Mouse (Mus musculus) CH12.LX (cell line): Measurements from ENCODE around the gene Trp53i13. TPM values are rescaled to one million over a fixed set of nuclear protein-coding genes. Genes with fewer than 3 reads are reported as not detected.

Experiments
- DNase-seq: peaks from one replicate; pipeline ENCODE4 v3.0.0-alpha.2; 2013; ENCODE audit errors: extremely low read depth
- H3K27ac ChIP-seq: 2 replicates; pipeline ENCODE4 v1.5.1; 2012; ENCODE audit warnings: low read depth, mild to moderate bottlenecking, control low read depth, moderate library complexity; ENCODE audit not compliant: insufficient read depth
- H3K27me3 ChIP-seq: replicated peaks from 2 replicates; pipeline ENCODE3; 2012; ENCODE audit warnings: inconsistent platforms
- H3K36me3 ChIP-seq, 2 experiments: replicated peaks in 1 of 2; 2 replicates each; pipeline versions ENCODE3 to v1.6.1; 2012; ENCODE audit warnings: inconsistent platforms in 1 of 2, low read length in 1 of 2, mild to moderate bottlenecking in 1 of 2, mixed read lengths in 1 of 2, moderate library complexity in 1 of 2; ENCODE audit not compliant: control insufficient read depth in 1 of 2, insufficient read depth in 1 of 2
- H3K4me1 ChIP-seq, 2 experiments: 2 replicates each; pipeline ENCODE4 v1.6.1; 2012; ENCODE audit warnings: inconsistent platforms in 1 of 2, moderate library complexity in 1 of 2; ENCODE audit not compliant: insufficient read depth in 2 of 2, control insufficient read depth in 1 of 2
- H3K4me2 ChIP-seq: 2 replicates; pipeline ENCODE4 v1.6.1; 2012; ENCODE audit warnings: low read depth, mild to moderate bottlenecking, control low read depth; ENCODE audit not compliant: poor library complexity, insufficient read depth, severe bottlenecking
- H3K4me3 ChIP-seq, 3 experiments: fragments of 150-350 bp in 1 of 3; sonication (generic) in 1 of 3; replicated peaks in 1 of 3; 2 replicates each; pipeline versions ENCODE3 to v1.5.1; 2011 to 2012; ENCODE audit warnings: low read depth in 2 of 3, low read length in 2 of 3, mild to moderate bottlenecking in 2 of 3, moderate library complexity in 2 of 3, control low read depth in 1 of 3, improper control_type of control experiment in 1 of 3, inconsistent platforms in 1 of 3, mixed read lengths in 1 of 3; ENCODE audit not compliant: poor library complexity in 1 of 3
- H3K79me2 ChIP-seq: replicated peaks from 2 replicates; pipeline ENCODE4 v1.6.1; 2012; ENCODE audit warnings: mild to moderate bottlenecking, moderate library complexity; ENCODE audit not compliant: control insufficient read depth, poor library complexity, insufficient read depth, severe bottlenecking; ENCODE audit errors: extremely low read depth
- H3K9ac ChIP-seq: 2 replicates; pipeline ENCODE4 v1.6.1; 2012; ENCODE audit warnings: low read depth, mild to moderate bottlenecking, control low read depth, moderate library complexity; ENCODE audit not compliant: insufficient read depth
- H3K9me3 ChIP-seq: replicated peaks from 2 replicates; pipeline ENCODE3; 2012; ENCODE audit warnings: low read length, inconsistent platforms, mixed read lengths
- BHLHE40 ChIP-seq: IDR thresholded peaks from 2 replicates; pipeline ENCODE4 v1.6.1; 2011; ENCODE audit warnings: mild to moderate bottlenecking, low read depth, low read length, improper control_type of control experiment
- CHD1 ChIP-seq: IDR thresholded peaks from 2 replicates; pipeline ENCODE4 v1.6.1; 2012; ENCODE audit warnings: low read depth, low read length, improper control_type of control experiment, inconsistent platforms
- E2F4 ChIP-seq: IDR thresholded peaks from 2 replicates; pipeline ENCODE4 v1.6.1; 2011; ENCODE audit warnings: low read depth, low read length, improper control_type of control experiment; ENCODE audit not compliant: insufficient replicate concordance
- ELF1 ChIP-seq: IDR thresholded peaks from 2 replicates; pipeline ENCODE4 v1.6.1; 2014; ENCODE audit warnings: low read depth, mild to moderate bottlenecking, inconsistent platforms, low read length, improper control_type of control experiment
- EP300 ChIP-seq: IDR thresholded peaks from 2 replicates; pipeline ENCODE4 v1.6.1; 2011; ENCODE audit warnings: low read length, improper control_type of control experiment
- HCFC1 ChIP-seq: IDR thresholded peaks from 2 replicates; pipeline ENCODE4 v1.6.1; 2012; ENCODE audit warnings: low read depth, mild to moderate bottlenecking, inconsistent platforms, low read length, improper control_type of control experiment
- JUN ChIP-seq: IDR thresholded peaks from 2 replicates; pipeline ENCODE4 v1.6.1; 2011; ENCODE audit warnings: low read depth, mild to moderate bottlenecking, low read length, improper control_type of control experiment, moderate library complexity; ENCODE audit not compliant: insufficient read depth
- JUND ChIP-seq: conservative IDR thresholded peaks from 2 replicates; pipeline ENCODE4 v1.6.1; 2011; ENCODE audit warnings: low read depth, low read length, improper control_type of control experiment
- KAT2A ChIP-seq: IDR thresholded peaks from 2 replicates; pipeline ENCODE4 v1.6.1; 2012; ENCODE audit warnings: low read length, improper control_type of control experiment, inconsistent platforms; ENCODE audit not compliant: insufficient replicate concordance
- MAFK ChIP-seq: IDR thresholded peaks from 2 replicates; pipeline ENCODE4 v1.6.1; 2011; ENCODE audit warnings: low read length, improper control_type of control experiment; ENCODE audit not compliant: insufficient replicate concordance
- MAZ ChIP-seq: IDR thresholded peaks from 2 replicates; pipeline ENCODE4 v1.6.1; 2012; ENCODE audit warnings: low read depth, mild to moderate bottlenecking, inconsistent platforms, low read length, improper control_type of control experiment, moderate library complexity
- MXI1 ChIP-seq: IDR thresholded peaks from 2 replicates; pipeline ENCODE4 v1.6.1; 2011; ENCODE audit warnings: mild to moderate bottlenecking, low read depth, low read length, improper control_type of control experiment
- MYC ChIP-seq: IDR thresholded peaks from 2 replicates; pipeline ENCODE4 v1.6.1; 2011; ENCODE audit warnings: low read depth, mild to moderate bottlenecking, improper control_type of control experiment, low read length
- NELFE ChIP-seq: IDR thresholded peaks from 2 replicates; pipeline ENCODE4 v1.6.1; 2011; ENCODE audit warnings: low read depth, low read length, improper control_type of control experiment
- NRF1 ChIP-seq: IDR thresholded peaks from 2 replicates; pipeline ENCODE4 v1.6.1; 2014; ENCODE audit warnings: low read depth, mild to moderate bottlenecking, inconsistent platforms, low read length, improper control_type of control experiment, moderate library complexity
- POLR2AphosphoS2 ChIP-seq: IDR thresholded peaks from 2 replicates; pipeline ENCODE4 v1.6.1; 2011; ENCODE audit warnings: low read depth, low read length, improper control_type of control experiment
- RAD21 ChIP-seq: IDR thresholded peaks from 2 replicates; pipeline ENCODE4 v1.6.1; 2011; ENCODE audit warnings: low read depth, mild to moderate bottlenecking, low read length, improper control_type of control experiment, moderate library complexity
- SMC3 ChIP-seq: IDR thresholded peaks from 2 replicates; pipeline ENCODE4 v1.6.1; 2011; ENCODE audit warnings: low read depth, low read length, improper control_type of control experiment
- UBTF ChIP-seq: IDR thresholded peaks from 2 replicates; pipeline ENCODE4 v1.6.1; 2012; ENCODE audit warnings: low read depth, mild to moderate bottlenecking, inconsistent platforms, low read length, improper control_type of control experiment, moderate library complexity
- USF1 ChIP-seq: IDR thresholded peaks from 2 replicates; pipeline ENCODE4 v1.6.1; 2014; ENCODE audit warnings: low read depth, mild to moderate bottlenecking, inconsistent platforms, low read length, improper control_type of control experiment
- USF2 ChIP-seq: conservative IDR thresholded peaks from 2 replicates; pipeline ENCODE4 v1.6.1; 2011; ENCODE audit warnings: low read depth, low read length, improper control_type of control experiment
- ZC3H11A ChIP-seq: IDR thresholded peaks from 2 replicates; pipeline ENCODE4 v1.6.1; 2012; ENCODE audit warnings: low read depth, mild to moderate bottlenecking, inconsistent platforms, low read length, improper control_type of control experiment
- ZKSCAN1 ChIP-seq: IDR thresholded peaks from 2 replicates; pipeline ENCODE4 v1.6.1; 2012; ENCODE audit warnings: low read depth, inconsistent platforms, low read length, improper control_type of control experiment, borderline replicate concordance
- ZMIZ1 ChIP-seq: IDR thresholded peaks from 2 replicates; pipeline ENCODE4 v1.6.1; 2012; ENCODE audit warnings: low read depth, mild to moderate bottlenecking, inconsistent platforms, low read length, improper control_type of control experiment
- ZNF384 ChIP-seq: IDR thresholded peaks from 2 replicates; pipeline ENCODE4 v1.6.1; 2012; ENCODE audit warnings: low read depth, low read length, improper control_type of control experiment, inconsistent platforms
- dilution Hi-C: fragments of 300-500 bp; cut with MboI; formaldehyde crosslinking; loops from 2 replicates; pipeline ENCODE4 v1.14.3; 2020; ENCODE audit warnings: low sequenced_read_pairs; ENCODE audit not compliant: extremely low pct_unique_long_range_greater_than_20kb, extremely low pct_ligation_motif_present
- in situ Hi-C: fragments of 300-500 bp; cut with MboI; formaldehyde crosslinking; loops from 3 replicates; pipeline ENCODE4 v1.14.3; 2019; ENCODE audit warnings: low sequenced_read_pairs, low pct_ligation_motif_present, low pct_unique_long_range_greater_than_20kb, mixed read lengths
- polyA plus RNA-seq: library from polyadenylated mRNA; unstranded; fragments of >175 nt; gene quantifications from 2 replicates; pipeline ENCODE4 v1.2.1, GENCODE M21; 2012; ENCODE audit warnings: low read depth; ENCODE audit not compliant: insufficient read length
- total RNA-seq, 2 experiments: library from RNA; depleted of rRNA; stranded (reverse); fragments of 300-350 nt in 1 of 2; fragments of >200 nt in 1 of 2; gene quantifications; 2 replicates each; pipeline ENCODE4 v1.2.3; 2012 to 2014

Gene Trp53i13
- total and polyA plus RNA-seq, 3 experiments, result 6.7 to 12.8 (median 12.6) TPM

DNA sequence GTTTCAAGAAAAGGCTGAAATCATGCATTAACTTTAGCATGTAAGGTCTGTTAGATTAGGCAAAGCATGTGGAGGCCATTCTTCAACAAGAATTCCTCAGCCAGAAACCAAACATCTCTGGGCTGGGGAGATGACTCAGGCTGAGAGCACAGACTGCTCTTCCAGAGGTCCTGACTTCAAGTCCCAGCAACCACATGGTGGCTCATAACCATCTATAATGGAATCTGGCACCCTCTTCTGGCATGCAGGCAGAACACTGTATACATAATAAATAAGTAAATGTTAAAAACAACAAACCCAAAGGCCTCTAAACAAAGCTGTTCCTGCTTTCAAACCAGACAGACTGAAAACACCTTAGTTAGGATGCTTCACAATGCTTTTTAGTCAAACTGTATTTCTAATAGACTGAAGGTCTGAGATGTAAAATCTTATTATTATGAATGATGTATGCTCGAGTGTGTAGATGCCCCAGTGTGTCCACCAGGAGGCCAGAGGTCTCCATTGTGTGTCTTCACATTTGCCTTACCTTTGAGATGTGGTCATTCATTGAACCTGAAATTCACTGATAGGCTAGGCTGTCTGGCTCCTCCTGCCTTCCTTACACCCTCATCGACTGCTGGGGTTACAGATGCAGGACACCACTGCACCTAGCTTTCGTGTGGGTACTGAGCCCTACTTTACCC is 10.2 kb upstream of the Trp53i13 start (continued):
- TF ChIP-seq CHD1 (no peak), ZC3H11A (no peak), NELFE (no peak), NRF1 (no peak), ZMIZ1 (no peak), JUND (no peak)

DNA sequence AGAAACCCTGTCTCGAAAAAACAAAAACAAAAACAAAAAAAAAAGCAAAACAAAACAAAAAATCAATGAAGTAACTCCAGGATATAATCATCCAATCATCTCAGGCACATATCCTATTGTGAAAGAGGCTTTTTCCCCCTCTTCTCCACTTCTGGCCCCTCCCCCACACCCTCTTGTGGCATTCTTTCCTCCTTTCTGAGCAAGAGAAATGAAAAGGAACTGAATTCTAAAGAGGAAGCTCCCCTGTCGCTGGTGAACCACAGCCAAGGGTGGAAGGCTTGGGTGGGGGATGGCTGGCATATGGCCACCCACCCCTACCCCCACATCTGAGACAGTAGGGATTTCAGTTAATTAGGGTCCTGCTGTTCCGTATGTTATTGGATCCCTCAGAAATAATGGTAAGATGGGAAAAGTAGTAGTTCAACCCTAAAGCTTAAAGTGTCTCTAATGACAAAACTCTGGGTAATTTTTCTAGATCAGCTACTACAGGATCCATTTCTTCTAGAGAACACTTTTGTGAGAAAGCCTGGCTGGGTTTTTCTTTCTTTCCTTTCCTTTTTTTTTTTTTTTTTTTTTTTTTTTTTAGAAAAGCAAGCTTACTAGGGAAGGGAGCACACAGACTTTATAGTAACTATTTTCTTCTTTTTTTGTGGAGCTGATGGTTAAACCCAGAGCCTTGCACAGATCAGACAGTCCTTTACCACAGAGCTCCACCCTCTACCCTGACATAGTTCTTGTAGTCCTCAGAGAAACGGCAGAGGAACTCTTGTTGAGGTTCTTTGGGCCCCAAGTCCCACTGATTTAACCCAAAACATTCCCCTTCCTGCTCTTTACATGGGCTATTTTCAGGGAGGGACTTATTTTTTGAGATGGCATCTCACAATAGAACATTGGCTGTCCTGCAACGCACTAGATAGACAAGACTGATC is 5.1 kb upstream of the Trp53i13 start:
- Histone ChIP-seq H3K4me2 (0 out of 2 replicates have a peak overlapping the region, but pooled peaks have one; percentile 16), H3K36me3 (no peaks in the 10 kb centered on the region), H3K79me2 (no peaks in the 10 kb centered on the region), H3K9ac (no peak overlapping the region), H3K27ac (no peak overlapping the region), H3K27me3 (no peaks in the 10 kb centered on the region), H3K4me3 (no peak overlapping the region), H3K4me1 (peaks cover 18 to 51% of the 10 kb centered on the region in 2 experiments), H3K9me3 (no peaks in the 10 kb centered on the region)
- TF ChIP-seq NRF1, result no peak
- TF ChIP-seq USF2, result no peak
- no peak for TF ChIP-seq BHLHE40
- no peak for TF ChIP-seq E2F4
- TF ChIP-seq ZNF384, result peak; percentile 77
- no peak for TF ChIP-seq MYC
- in situ Hi-C loops, result no loop called here
- peak; percentile 64 for DNase-seq
- dilution Hi-C loops, result no loop called here

DNA sequence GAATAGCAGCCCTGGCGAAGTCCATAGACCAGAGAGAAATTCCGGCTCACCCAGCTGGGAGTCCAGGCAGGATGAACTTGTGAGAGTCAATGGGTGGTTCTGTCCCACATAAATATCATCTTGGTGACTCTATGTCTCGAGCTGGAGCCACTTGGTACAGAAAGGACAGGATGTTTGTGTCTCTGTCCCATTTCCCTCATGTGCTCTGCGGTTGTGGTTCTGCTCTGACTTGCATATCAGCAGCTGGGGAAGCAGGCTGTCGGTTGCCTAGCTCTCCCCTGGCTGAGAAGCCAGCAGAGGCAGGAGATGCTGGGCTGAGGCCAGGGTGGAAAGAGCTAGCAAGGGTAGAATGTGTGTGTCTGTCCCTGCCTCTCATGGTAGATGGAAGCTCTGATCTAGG is 3.3 kb upstream of the Trp53i13 start, which contains the start of gene Gm10392:
Gene Gm10392, minus strand, starts transcription at position 156 of the 400 bp plus-strand sequence.
- Histone ChIP-seq H3K9ac (no peak within 1 kb of the TSS), H3K4me1 (peaks cover 23 to 55% of the 10 kb centered on the region in 2 experiments), H3K36me3 (peaks cover 0 to 10% of the 10 kb centered on the region in 2 experiments), H3K27ac (no peak within 1 kb of the TSS), H3K4me2 (no peak within 1 kb of the TSS; the same call in 1 of the 2 replicates), H3K9me3 (peaks cover 12% of the 10 kb centered on the region), H3K79me2 (no peaks in the 10 kb centered on the region), H3K27me3 (no peaks in the 10 kb centered on the region), H3K4me3 (no peak within 1 kb of the TSS)
- dilution Hi-C loops (no loop called here), in situ Hi-C loops (loop anchor here (10.0 kb wide), 1 partner anchor 276 kb away; no protein-coding TSS in a partner anchor)
- DNase-seq, result peak; percentile 88
- TF ChIP-seq UBTF, result peak; percentile 44
- TF ChIP-seq SMC3, result 0 out of 2 replicates have a peak, but pooled peaks have one; percentile 10
- TF ChIP-seq USF1, result no peak
- no peak for TF ChIP-seq KAT2A
- no peak for TF ChIP-seq ZKSCAN1
- no peak for TF ChIP-seq NRF1
- no peak for TF ChIP-seq HCFC1
- TF ChIP-seq MXI1, result no peak
- no peak for TF ChIP-seq NELFE
- no peak for TF ChIP-seq ZMIZ1
- 0 out of 2 replicates have a peak, but pooled peaks have one; percentile 9 for TF ChIP-seq ELF1
- no peak for TF ChIP-seq JUN
- TF ChIP-seq EP300, result peak; percentile 70
- no peak for TF ChIP-seq POLR2AphosphoS2
- no peak for TF ChIP-seq ZC3H11A
- TF ChIP-seq JUND, result no peak
- TF ChIP-seq CHD1, result no peak
- no peak for TF ChIP-seq MAZ
- 0 out of 2 replicates have a peak, but pooled peaks have one; percentile 11 for TF ChIP-seq MAFK
- TF ChIP-seq RAD21, result no peak
